Mouse (Mus musculus): ENCODE results near the gene Pls3.

DNA sequence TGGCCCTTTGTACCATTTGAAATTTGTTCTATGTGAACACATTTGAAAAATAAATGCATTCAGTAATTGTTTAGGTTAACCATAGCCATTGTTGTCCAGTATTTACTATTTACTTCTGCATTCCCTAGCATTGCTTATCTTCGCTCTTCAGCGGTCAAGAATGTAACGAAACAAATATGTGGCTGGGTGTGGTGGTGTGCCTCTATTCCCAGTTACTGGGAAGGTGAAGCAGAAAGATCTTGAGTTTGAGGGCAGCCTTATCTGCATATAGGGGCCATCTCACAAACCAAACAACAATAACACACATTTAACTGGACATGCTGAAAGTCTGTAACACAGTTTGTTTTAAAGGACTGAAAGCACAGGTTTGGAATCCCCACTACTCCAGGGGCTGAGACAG, 13.3 kb downstream of the Pls3 start:
- TF ChIP-seq GATA1 (IDR thresholded peaks at IDR 0.05; ENCODE audit: low read length) (no peak), TAL1 (IDR thresholded peaks at IDR 0.05; ENCODE audit: low read length) (no peak)

Measured in erythroblast, embryonic 14.5 days (primary cell).